Mouse (Mus musculus) cerebellum, adult 11-12 months (tissue): ENCODE measurements around the gene Nfix.
"Not testable (repeated sequence)": the region's sequence is repeated elsewhere in the genome, so short reads cannot be mapped to it uniquely, and the experiment has no call there.

Experiments
- DNase-seq: peaks from one replicate; pipeline ENCODE4 v3.0.0; 2022

Gene Nfix

DNA sequence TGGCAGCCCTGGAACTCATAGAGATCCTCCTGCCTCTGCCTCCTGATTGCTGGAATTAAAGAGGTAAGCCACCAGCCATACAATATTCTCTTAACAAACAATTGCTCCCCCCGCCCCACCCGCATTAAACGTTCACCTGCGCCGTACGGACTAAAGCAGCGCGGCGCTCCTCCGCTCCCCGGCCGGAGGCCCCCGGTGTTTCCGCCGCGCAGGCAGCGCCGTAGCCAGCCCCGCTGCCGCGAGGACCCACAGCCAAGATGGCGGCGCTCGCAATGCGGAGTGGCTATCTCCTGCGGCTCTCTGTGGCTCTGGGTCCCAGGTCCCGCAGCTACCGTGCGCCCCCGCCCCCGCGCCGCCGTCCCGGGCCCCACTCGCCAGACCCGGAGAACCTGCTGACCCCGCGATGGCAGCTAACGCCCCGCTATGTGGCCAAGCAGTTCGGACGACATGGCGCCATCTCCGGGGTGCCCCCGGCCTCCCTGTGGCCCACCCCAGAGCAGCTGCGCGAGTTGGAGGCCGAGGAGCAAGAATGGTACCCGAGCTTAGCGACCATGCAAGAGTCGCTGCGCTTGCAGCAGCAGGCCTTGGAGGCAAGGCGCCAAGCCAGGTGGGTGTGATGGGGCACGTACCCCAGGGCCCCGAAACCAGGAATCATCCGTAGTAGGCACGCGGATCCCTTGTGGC, 32.0 kb upstream of the Nfix start:
- DNase-seq = peak; percentile 82

- DNase-seq = peak; percentile 47
Observed at GRCm38 (mm10) chr8:84831490-84831889, 31.3 kb upstream of the Nfix start, which contains the start of gene Gadd45gip1. Gadd45gip1 (plus strand) TSS chr8:84831522.

DNA sequence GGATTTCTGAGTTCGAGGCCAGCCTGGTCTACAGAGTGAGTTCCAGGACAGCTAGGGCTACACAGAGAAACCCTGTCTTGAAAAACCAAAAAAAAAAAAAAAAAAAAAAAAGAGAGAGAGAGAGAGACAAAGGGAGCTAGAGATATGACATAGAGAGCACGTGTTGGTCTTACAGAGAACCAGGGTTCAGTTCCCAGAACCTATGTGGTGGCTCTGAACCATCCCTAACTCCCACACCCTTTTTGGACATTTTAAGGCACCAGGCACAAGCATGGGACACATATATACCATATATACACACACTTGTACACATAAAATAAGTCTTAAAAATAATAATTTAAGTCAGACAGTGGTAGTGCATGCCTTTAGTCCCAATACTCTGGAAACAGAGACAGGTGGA, 26.4 kb upstream of the Nfix start:
- DNase-seq = not testable (repeated sequence)

GRCm38 (mm10) chr8:84825636-84826035, 25.5 kb upstream of the Nfix start:
- no peak for DNase-seq

GRCm38 (mm10) chr8:84823653-84824052, 23.5 kb upstream of the Nfix start:
- DNase-seq = peak; percentile 75

DNA sequence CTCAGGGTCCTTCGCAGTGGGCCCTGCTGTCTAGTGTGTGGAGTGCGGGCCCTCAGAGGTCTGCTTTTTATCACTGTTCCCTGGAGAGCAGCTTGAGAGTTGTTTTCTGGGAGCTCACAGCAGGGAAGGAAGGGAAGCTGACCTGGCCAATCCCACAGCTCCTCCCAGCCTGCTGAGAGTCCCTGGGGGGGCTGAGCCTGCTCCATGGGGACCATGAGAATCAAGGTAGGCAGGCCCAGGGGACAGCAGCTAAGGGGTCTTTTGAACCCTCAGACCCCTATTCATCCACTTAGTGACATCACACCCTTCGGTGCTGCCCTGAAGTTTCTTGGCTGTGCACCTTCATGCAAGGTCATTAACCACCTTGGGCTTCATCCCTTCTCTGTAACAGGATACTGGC, 22.6 kb upstream of the Nfix start, which contains the start of gene Dand5:
TSS of gene Dand5 (minus strand) at position 101 of the 400 bp plus-strand sequence.
- no peak for DNase-seq

- peak; percentile 52 for DNase-seq
Observed at GRCm38 (mm10) chr8:84816117-84816516, 16.0 kb upstream of the Nfix start.

GRCm38 (mm10) chr8:84815547-84815946, 15.4 kb upstream of the Nfix start:
- peak; percentile 93 for DNase-seq

DNA sequence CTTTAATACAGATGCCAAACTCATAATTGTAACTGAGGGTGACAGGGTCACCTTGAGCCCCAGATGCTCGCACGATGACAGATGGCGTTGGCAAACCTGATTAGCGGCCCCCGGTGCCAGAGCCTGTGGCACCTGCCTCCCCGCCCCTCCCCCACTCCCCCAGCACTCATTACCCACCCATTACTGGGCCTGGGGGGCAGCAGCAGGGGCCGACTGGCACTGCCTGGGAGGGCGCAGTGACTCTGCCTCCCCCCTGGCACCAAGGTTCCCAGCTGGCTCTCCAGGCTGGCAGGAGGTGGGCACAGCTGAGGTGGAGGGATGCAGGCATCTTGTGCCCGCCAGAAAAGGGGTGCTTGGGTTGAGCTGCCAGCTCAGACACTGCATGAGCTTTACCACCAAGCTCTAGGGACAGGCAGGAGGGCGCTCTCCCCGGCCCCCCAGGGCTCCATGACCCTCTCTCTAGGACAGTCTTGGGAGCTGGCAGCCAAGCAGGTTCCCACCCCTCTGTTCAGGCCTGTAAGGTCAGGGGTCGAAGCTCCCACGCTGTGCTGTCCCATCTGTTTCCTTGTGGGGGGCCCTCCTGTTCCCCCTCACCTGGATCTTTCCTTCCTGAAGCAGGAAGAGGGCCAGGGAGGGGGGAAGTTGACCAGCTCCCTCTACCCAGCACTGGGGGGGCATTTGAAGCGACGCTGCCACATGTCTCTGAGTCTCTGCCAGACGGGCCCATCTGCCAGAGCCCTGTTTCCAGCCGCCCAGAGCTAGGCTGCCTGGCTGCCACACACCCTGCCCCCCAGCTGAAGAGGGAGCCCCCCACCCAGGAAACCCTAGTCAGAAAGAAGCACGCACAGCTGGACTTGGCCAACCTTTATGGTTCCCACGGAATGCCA, 14.7 kb upstream of the Nfix start:
- peak; percentile 81 for DNase-seq

DNA sequence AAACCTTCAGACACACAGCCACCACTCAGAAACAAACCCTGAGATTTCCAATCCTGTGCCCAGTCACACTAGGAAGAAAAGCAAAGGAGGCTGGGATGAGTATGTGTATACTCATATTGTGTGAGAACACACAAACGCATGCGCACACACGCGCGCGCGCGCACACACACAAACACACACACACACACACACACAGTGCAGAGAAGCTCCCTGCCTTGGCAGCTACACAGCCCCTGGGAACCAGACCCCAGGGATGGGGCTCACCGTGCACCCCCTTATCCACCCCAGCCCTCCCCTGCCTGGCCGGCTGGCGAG, 14.1 kb upstream of the Nfix start:
- DNase-seq = peak; percentile 70

- no peak for DNase-seq
Observed at GRCm38 (mm10) chr8:84813830-84814229, 13.7 kb upstream of the Nfix start.

- peak; percentile 77 for DNase-seq
Observed at GRCm38 (mm10) chr8:84813059-84813458, 12.9 kb upstream of the Nfix start.

GRCm38 (mm10) chr8:84811303-84811702, 11.2 kb upstream of the Nfix start:
- DNase-seq = peak; percentile 50

DNA sequence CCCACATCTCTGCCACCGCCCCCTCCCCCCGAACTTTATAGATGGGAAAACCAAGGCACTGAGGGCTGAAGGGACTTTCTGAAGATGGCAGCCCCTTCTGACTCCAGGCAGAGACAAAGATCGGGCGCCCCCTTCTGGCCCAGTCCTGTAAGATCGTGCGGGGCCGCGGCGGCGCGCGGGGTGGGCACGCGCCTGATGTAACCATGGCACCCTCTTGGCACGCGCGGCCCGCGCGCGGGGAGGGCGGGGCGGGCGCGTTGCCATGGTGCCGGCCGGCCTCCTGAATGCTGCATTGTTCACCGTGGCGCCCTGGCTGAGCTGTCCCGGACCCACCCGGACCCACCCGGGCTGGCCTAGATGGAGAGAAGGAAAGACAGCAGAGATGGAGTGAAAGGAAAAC, 10.8 kb upstream of the Nfix start:
- DNase-seq = peak; percentile 94

DNA sequence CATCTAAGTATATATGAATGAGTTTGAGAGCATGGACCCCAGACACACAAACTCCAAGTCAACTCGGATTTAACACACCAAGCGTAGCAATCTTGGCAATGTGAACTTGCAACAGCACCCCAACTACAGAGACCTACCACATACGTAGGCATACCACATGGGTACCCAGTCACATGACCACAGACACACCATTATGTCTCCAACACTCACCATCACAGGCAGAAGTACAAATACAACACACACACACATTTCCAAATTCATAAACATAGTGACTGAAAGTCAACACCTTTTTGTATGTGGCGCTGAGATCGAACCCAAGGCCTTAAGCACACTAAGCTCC, 9.8 kb upstream of the Nfix start:
- no peak for DNase-seq

DNA sequence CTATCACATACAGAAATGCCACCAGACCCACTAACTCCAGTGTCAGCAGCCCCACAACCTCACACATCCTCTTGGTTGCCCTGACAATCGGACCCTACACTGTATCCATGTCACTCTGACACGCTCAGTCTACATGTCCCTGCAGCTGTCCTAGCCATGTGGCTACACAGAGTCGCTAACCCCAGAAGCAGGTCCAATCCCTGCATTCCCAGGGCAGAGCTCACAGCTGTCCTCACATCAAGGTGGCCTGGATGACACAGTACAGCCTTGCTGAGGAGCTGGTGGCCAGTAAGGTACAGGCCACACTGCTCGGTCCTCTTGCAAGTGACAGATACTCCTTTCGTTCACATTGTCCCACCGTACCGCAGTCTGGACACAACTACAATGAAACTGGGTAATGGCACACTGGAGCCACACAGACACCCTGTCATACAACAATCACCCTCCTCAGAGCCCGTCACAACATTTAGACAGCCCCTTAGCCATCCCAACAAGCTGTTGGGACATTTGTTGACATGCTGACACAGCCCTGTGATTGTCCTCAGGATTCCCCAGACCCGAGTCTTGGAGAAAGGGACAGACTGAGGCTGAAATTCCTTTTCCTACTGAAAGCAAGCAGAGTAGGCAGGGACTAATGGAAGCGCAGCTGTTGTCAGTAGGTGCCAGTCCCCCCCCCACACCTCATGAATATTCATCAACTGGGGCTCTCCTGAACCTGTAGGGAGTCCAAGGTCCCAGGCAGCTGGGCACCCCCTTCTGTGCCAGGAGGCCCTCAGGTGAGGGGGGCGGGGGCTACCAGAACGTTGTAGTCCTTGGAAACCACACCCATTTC, 9.2 kb upstream of the Nfix start:
- DNase-seq = no peak

DNA sequence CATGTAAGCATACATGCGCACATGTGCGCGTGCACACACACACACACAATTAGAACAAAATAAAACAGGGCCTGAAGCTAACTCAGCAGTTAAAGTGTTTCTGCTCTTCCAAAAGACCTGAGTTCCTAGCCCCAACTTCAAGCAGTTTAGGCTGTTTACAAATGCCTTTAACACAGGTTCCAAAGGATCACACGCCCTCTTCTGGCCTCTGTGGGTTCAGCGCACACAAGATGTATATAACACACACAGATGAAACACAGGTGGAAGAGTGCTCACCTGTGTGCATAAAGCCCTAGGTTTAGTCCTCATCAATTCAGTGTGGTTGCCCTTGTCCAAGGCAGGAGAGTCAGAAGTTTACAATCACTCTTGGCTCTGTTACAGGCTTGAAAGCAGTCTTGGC, 5.9 kb upstream of the Nfix start:
- no peak for DNase-seq

- DNase-seq = peak; percentile 69
Observed at GRCm38 (mm10) chr8:84799136-84799931, 810 bp downstream of the Nfix start.

DNA sequence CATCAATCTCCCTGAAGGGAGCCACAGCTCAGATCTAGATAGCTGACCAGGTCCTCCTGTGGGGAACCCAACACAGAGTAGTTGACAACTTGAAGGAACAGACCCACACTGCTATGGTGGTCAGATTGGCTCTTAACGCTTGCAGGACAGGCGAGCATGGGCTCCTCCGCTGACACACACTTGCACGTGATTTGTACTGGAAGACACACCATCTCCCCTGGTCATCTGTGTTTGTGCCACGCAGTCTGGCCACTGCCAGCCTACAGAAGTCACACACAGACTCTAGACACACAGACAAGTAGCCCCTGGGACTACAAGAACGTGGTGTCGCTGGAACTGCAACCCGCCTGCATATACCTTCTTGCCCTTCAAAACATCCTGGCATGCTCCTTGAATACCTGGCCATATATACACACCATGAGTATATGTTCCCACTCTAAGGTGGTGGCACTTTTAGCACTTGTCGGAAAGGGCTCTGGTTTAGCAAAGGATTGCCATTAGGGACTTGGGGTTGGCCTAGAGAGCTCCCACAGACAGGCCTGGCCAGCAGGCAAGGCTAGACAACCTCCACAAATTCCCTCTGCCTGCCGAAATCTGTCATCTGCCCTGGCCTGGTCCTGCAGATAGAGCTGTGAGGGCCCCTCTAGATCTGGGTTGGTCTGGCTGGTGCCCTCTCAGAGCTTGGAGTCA, 1.6 kb downstream of the Nfix start:
- peak; percentile 57 for DNase-seq

- peak; percentile 57 for DNase-seq
Observed at GRCm38 (mm10) chr8:84797971-84798370, 2.2 kb downstream of the Nfix start.

GRCm38 (mm10) chr8:84797256-84797797, 2.8 kb downstream of the Nfix start:
- DNase-seq = peak; percentile 46

- DNase-seq = peak; percentile 80
Observed at GRCm38 (mm10) chr8:84794486-84794885, 5.7 kb downstream of the Nfix start.
